Mouse (Mus musculus) heart, adult 18-20 months (tissue): ENCODE results near the gene CN725425. TPM values are rescaled to one million over a fixed set of nuclear protein-coding genes. Genes with fewer than 3 reads are reported as not detected.

Experiments
- DNase-seq, 2 experiments: peaks; one replicate each; pipeline ENCODE4 v3.0.0; 2021 to 2022; ENCODE audit warnings: mixed read lengths in 1 of 2
- total RNA-seq, 2 experiments: library from RNA; stranded (reverse); gene quantifications; 2 replicates each; pipeline ENCODE4 v1.2.3; 2021

The CN725425 gene
- total RNA-seq, 2 experiments from 2014 or later: 0.87 to 1.2 TPM

GRCm38 (mm10) chr15:91206518-91206917 lies 7.2 kb downstream of the CN725425 start:
- DNase-seq: no peak

GRCm38 (mm10) chr15:91237294-91237693 lies 38.0 kb downstream of the CN725425 start:
- DNase-seq: no peak

GRCm38 (mm10) chr15:91240683-91241335 lies 41.5 kb downstream of the CN725425 start:
- DNase-seq: no peak

GRCm38 (mm10) chr15:91250815-91251214 lies 51.5 kb downstream of the CN725425 start:
- no peak for DNase-seq

- no peak for DNase-seq
Measured at GRCm38 (mm10) chr15:91251544-91252408, 52.5 kb downstream of the CN725425 start.

- DNase-seq: no peak
Measured at GRCm38 (mm10) chr15:91252956-91253355, 53.7 kb downstream of the CN725425 start.

- DNase-seq: no peak
Measured at GRCm38 (mm10) chr15:91255308-91255707, 56.0 kb downstream of the CN725425 start.

GRCm38 (mm10) chr15:91257140-91257539 lies 57.8 kb downstream of the CN725425 start:
- DNase-seq: no peak

- DNase-seq: no peak
Measured at GRCm38 (mm10) chr15:91260578-91260977, 61.3 kb downstream of the CN725425 start.

- DNase-seq: no peak
Measured at GRCm38 (mm10) chr15:91263926-91264325, 64.6 kb downstream of the CN725425 start.

GRCm38 (mm10) chr15:91268532-91268931 lies 69.2 kb downstream of the CN725425 start:
- DNase-seq: no peak

GRCm38 (mm10) chr15:91275961-91276360 lies 76.7 kb downstream of the CN725425 start:
- DNase-seq: no peak

- no peak for DNase-seq
Measured at GRCm38 (mm10) chr15:91279571-91279970, 80.3 kb downstream of the CN725425 start.

GRCm38 (mm10) chr15:91281521-91281920 lies 82.2 kb downstream of the CN725425 start:
- peak in 1 of 2 experiments; percentile 24 for DNase-seq

GRCm38 (mm10) chr15:91282822-91283221 lies 83.5 kb downstream of the CN725425 start:
- peak; percentile 56 to 70 for DNase-seq

GRCm38 (mm10) chr15:91283418-91283817 lies 84.1 kb downstream of the CN725425 start:
- no peak for DNase-seq

- DNase-seq: no peak
Measured at GRCm38 (mm10) chr15:91299319-91299835, 100.1 kb downstream of the CN725425 start.

- DNase-seq: peak; percentile 85 to 97
Measured at GRCm38 (mm10) chr15:91301366-91301765, 102.1 kb downstream of the CN725425 start.

- peak in 1 of 2 experiments; percentile 64 for DNase-seq
Measured at GRCm38 (mm10) chr15:91304296-91304852, 105.1 kb downstream of the CN725425 start.
